Mouse (Mus musculus): ENCODE results near the gene Prkd2.

Gene Prkd2

DNA sequence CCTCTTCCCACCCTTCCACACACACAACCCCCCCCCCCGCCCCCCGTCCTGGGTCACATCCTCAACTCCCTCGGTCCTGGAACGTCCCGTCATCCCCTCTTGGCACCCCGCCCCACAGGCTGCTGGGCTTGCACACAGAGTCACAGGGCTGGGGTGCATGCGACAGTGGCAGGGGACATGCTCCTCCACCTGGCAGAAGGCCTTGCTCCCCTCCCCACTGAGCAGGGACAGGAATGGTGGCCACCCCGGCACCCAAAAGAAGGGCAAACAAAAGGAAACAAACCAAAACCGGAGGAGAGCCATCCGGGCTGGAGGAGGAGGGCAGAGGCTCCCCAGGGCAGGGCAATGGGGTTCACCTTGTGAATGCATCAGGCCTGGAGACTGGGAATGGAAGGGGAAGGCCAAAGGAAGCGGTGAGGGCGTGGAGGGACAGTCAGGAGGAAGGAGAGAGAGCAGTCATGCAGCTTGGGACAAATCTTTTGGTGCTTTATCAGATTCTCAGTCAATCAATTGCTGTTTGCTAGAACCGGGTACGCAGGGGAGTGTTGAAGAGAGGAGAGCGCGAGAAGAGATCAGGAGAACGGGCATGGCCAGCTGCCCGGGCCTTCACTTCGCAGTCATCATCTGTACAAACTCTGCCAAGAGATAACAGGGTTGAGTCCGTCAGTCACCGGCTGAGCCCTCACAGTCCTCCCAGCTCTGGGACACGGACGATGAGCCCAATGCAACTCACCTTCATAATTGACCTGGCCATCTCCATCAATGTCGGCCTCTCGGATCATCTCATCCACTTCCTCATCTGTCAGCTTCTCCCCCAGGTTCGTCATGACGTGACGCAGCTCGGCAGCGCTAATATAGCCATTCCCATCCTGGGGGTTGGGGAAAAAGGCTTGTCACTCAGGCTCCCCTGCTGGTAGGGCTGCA, 73.9 kb downstream of the Prkd2 start:
- intact Hi-C loops (cut with DNase I): no loop called here

DNA sequence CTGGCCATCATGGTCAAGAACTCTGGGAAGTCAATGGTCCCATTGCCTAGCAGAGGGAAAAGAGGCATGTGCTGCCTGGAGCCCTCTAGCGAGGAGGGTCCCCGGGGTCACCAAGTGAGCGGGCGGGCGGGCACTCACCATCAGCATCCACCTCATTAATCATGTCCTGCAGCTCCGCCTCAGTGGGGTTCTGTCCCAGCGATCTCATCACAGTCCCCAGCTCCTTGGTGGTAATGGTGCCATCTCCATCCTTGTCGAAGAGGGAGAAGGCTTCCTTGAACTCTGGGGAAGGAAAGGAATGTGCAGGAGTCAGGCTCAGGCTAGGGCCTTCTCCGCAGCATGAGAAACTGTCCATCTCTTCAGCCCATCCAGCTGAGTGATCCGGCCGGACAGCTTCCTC, 74.7 kb downstream of the Prkd2 start:
- intact Hi-C loops (cut with DNase I): no loop called here

DNA sequence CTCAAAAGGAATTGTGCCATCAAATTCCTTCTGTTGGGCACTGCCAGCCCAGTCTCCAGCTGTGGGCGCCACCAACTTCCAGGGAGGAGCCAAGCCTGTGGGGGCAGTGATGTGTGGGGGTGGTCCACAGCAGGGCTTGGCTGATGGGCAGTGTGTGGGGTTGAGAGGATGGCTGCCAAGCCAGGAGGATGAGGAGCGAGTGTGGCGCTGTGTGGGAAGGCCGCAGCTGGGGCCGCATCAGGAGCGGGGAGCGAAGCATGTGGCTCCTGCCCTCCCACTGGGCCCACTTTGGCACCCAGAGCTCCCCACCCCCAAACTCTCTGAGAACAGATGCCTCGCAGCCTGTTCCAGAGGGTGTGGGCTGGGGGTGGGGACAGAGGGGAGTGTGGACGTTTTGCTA, 75.3 kb downstream of the Prkd2 start:
- intact Hi-C loops (cut with DNase I): no loop called here

DNA sequence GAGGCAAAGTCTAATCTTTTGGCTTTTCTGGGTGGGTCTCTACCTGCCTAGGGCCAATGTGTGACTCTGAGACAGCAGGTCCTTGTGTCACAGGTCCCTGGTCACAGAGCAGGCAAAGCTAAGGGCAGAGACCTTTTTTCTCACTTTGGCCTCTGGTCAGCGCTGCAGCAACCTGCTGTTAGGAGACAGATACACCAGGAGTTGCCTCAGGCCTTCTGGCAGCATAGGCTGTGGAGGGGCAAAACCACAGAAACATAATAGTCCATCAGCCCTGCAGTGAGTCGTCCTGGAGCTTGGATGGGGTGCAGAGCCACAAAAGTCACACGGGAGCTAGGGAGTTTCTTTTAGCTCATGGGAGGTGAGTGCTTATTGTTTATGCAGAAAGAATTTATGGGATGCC, 76.0 kb downstream of the Prkd2 start:
- intact Hi-C loops (cut with DNase I): no loop called here

DNA sequence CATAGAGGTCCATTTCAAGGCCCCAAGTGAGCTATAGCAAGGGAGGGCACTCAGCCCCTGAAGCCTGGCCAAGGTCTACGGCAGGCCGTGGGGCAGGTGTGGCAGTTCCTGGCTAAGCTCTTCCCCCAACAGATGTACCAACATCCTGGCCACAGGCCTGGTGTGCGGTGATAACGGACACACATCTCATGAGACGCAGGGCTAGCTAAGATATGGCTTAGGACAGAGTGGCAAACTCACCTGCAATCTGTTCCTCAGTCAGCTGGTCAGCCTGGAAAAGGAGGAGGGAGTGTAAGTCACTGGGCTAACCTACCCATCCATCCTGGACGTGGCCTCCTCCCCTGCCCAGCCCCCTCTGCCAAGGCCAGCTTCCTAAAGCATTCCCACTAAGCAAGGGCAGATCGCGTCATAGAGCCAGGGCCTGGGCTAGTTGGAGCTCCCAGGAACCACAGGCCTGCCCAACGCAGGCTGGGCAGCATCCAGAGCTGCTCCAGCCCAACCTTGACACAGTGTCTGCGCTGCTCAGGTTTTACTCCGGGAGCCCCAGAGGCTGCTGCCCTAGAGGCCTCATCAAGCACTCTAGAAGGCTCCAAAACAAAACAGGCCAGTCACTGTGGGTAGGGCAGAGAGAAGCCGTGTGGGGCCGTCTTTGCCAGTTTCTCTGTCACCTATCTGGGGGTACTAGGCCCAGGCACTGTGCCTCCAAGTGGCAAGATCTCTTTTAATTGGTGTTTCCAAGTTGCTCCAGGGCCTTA, 76.9 kb downstream of the Prkd2 start:
- intact Hi-C loops (cut with DNase I): no loop called here

Measured in adrenal gland (tissue).